Mouse (Mus musculus) B cell, adult 2 months (primary cell): Measurements from ENCODE around the gene Ntrk3.

Experiments
- DNase-seq, 2 experiments: peaks; one replicate each; pipeline ENCODE4 v3.0.0; 2022

Ntrk3 gene

GRCm38 (mm10) chr7:78157946-78158345 lies 579.9 kb downstream of the Ntrk3 start:
- no peak for DNase-seq

DNA sequence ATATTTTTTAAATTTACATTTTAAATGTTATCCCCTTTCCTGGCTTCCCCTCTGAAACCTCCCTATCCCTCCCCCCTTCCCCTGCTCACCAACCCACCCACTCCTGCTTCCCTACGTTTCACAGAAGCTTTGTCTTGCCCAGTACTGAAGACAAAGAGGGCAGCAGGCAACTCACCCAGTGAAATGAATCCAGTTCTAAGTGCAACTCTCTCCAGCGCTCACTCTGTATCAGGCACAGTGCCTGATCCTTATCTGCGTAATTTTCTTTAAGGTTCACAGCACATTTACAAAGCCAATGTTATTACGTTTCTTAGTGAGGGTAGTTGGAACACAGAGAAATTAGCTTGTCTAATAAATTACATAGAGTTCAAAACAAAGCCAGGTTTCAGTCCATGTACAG lies 592.6 kb downstream of the Ntrk3 start:
- no peak for DNase-seq

- no peak for DNase-seq
These were observed 593.0 kb downstream of the Ntrk3 start for GRCm38 (mm10) chr7:78144849-78145248.

DNA sequence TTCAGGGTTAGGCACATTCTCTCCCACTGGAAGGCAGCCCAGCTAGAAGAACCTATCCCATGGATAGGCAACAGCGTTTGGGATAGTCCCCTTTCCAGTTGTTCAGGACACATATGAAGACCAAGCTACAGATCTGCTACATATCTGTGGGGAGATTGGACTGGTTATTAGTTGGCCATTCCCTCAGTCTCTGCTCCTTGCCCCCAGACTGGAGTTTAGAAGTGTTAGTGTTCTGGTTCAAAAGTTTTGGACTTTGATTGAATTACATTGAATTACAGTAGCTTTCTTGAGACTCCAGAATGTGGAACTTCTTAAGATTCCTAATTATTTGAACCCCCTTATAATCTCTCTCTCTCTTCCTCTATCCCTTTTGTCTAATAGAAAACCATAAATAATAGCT lies 607.8 kb downstream of the Ntrk3 start:
- DNase-seq: no peak
